Comparison of ENCODE assay signal across 27 mouse cellular contexts in the genomic region with DNA sequence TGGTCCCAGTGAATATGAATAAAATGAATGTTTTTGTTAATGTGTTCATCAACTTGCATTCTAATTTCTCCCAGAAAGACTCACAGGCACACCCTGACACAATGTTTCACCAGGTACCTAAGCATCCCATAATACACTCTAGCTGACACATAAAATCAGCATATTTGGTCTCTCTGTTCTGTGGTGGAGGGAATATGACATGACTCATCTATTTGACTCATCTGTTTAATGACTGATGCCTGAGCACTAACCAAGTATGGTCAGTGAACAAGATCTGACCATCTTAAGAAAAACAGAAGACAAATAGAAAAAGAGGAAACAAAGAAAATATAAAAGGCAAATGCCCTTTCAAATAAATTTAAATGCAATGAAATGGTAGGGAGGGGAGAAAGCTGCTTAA.
"Had no signal": no experiment of that assay in that cellular context is flagged by ENCODE, and none has a peak within 500 bp of the region (broad histone marks: within the 10 kb centered on the region; RNA-seq: fewer than 3 reads in every experiment).

No protein-coding gene starts in this region.

- DNase-seq: gastrocnemius, adult 2 months; gastrocnemius, postnatal 10 days; gastrocnemius, postnatal 25 days; heart, adult 18-20 months; heart, postnatal 14 days; heart, postnatal 36 days; kidney, adult 11 months; kidney, adult 2 months; kidney, adult 9 months; kidney, postnatal 14 days; kidney, postnatal 36 days; layer of hippocampus, adult 9-11 months; layer of hippocampus, postnatal 36 days; left cerebral cortex, postnatal 4 days had no signal

- H3K9ac ChIP-seq: heart, embryonic 13.5 days; heart, embryonic 15.5 days; hindbrain, embryonic 13.5 days; hindbrain, embryonic 15.5 days; kidney, embryonic 15.5 days; limb, embryonic 13.5 days; limb, embryonic 15.5 days; liver, embryonic 12.5 days; liver, embryonic 14.5 days had no signal

- H3K9me3 ChIP-seq: heart, embryonic 10.5 days; heart, embryonic 13.5 days; heart, embryonic 15.5 days; hindbrain, embryonic 13.5 days; hindbrain, embryonic 15.5 days; kidney, embryonic 15.5 days; limb, embryonic 13.5 days; limb, embryonic 15.5 days; liver, embryonic 12.5 days had no signal

- H3K4me3 ChIP-seq: gastrocnemius, adult 2 months; heart, embryonic 10.5 days; heart, embryonic 13.5 days; heart, embryonic 15.5 days; hindbrain, embryonic 13.5 days; hindbrain, embryonic 15.5 days; kidney, embryonic 15.5 days; limb, embryonic 13.5 days; limb, embryonic 15.5 days; liver, embryonic 12.5 days had no signal

- H3K27me3 ChIP-seq: heart, embryonic 13.5 days; heart, embryonic 15.5 days; hindbrain, embryonic 13.5 days; hindbrain, embryonic 15.5 days; kidney, embryonic 15.5 days; limb, embryonic 13.5 days; limb, embryonic 15.5 days; liver, embryonic 12.5 days had no signal

- H3K4me1 ChIP-seq: heart, embryonic 10.5 days; heart, embryonic 13.5 days; heart, embryonic 15.5 days; hindbrain, embryonic 13.5 days; hindbrain, embryonic 15.5 days; kidney, embryonic 15.5 days; limb, embryonic 13.5 days; limb, embryonic 15.5 days; liver, embryonic 12.5 days had no signal

- H3K36me3 ChIP-seq: heart, embryonic 10.5 days; heart, embryonic 13.5 days; heart, embryonic 15.5 days; hindbrain, embryonic 13.5 days; hindbrain, embryonic 15.5 days; kidney, embryonic 15.5 days; limb, embryonic 13.5 days; limb, embryonic 15.5 days; liver, embryonic 12.5 days had no signal

- ATAC-seq: hindbrain, postnatal 0 days; intestine, embryonic 16.5 days; liver, embryonic 12.5 days had no signal

- H3K4me2 ChIP-seq: heart, embryonic 13.5 days; heart, embryonic 15.5 days; hindbrain, embryonic 13.5 days; hindbrain, embryonic 15.5 days; kidney, embryonic 15.5 days; limb, embryonic 13.5 days; limb, embryonic 15.5 days; liver, embryonic 12.5 days had no signal

- H3K27ac ChIP-seq: gastrocnemius, adult 2 months; heart, embryonic 10.5 days; heart, embryonic 13.5 days; heart, embryonic 15.5 days; hindbrain, embryonic 13.5 days; hindbrain, embryonic 15.5 days; hindbrain, postnatal 0 days; kidney, embryonic 15.5 days; kidney, postnatal 0 days; limb, embryonic 13.5 days; limb, embryonic 15.5 days; liver, embryonic 12.5 days; liver, embryonic 14.5 days had no signal
